Mouse (Mus musculus) stomach, adult 2 months (tissue): Measurements from ENCODE around the gene Gm20390. TPM values are rescaled to one million over a fixed set of nuclear protein-coding genes. Genes with fewer than 3 reads are reported as not detected.

ENCODE experiments used
- polyA plus RNA-seq: library from polyadenylated mRNA; depleted of rRNA; stranded (reverse); fragments of >200 nt; gene quantifications from 2 replicates; pipeline ENCODE4 v1.2.3, GENCODE M21; 2012; rRNA removed

Gene Gm20390
- 6.0 and 7.5 TPM in 2 replicates for polyA plus RNA-seq

DNA sequence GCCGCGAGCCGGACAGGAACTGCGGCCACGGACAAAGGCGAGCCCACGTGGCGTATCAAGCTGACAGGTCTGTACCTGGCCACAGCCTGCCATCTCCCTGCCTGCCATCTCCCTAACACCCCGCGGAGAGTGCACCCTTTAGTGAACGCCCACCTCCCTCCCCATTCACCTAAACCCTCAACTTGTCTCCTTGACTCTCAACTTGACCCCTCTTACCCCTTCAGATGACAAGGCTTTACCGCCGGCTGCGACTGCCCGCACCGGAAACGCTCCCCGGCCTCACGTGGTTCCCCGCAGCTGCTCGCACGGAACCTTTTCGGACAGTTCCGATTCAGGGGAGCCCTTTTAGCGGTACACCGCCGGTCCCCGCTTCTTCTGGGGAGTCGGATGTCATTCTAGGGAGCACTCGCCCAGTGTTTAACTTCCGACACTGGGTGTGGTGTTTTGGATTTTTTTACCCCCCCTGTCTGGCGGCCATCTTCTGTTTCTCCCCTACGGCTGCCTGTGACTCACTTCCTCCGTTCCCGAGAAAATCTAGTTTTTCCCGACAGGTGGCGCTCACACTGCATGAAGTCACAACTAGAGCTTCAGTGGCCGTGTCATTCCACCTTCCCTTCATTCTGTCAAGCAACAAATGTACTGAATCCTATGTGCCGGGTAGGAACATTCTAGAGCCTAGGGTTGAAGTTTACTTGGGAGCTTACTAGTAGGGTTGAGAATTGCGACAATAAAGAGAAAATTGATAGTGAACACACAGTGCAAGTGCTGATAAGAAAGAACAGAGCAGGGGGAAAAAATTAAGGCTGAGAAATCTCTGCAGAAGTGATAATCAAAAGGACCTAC is at the start of gene Gm20390, which contains the start of gene Nme1:
Gm20390 (minus strand) TSS at position 289 of the 843 bp plus-strand sequence.
Nme1 (minus strand) TSS at position 517 of the 843 bp plus-strand sequence.

GRCm38 (mm10) chr11:93995720-93996305 is 27.7 kb upstream of the Gm20390 start, which contains the start of gene Spag9:
Gene Spag9, plus strand, starts transcription at chr11:93996091.

GRCm38 (mm10) chr11:93956159-93956558 is 11.9 kb downstream of the Gm20390 start, which contains the start of gene Nme2:
Gene Nme2, minus strand, starts transcription at chr11:93956259.

Other genes with a start within 250 kb of the Gm20390 start
- gene Utp18, start 82.5 kb downstream of the Gm20390 start, polyA plus RNA-seq, result 1.5 and 2.3 TPM in 2 replicates
- gene Mbtd1, start 82.4 kb downstream of the Gm20390 start, polyA plus RNA-seq, result 0.40 and 0.88 TPM in 2 replicates
- gene Nme2, start 12.0 kb downstream of the Gm20390 start, polyA plus RNA-seq, result 87.5 and 128 TPM in 2 replicates
- gene Nme1, start 228 bp upstream of the Gm20390 start, polyA plus RNA-seq, result 31.6 and 51.3 TPM in 2 replicates
- 5.2 and 5.9 TPM in 2 replicates for gene Spag9, start 27.8 kb upstream of the Gm20390 start, polyA plus RNA-seq
- gene Tob1, start 243.2 kb upstream of the Gm20390 start, polyA plus RNA-seq, result 52.7 and 92.2 TPM in 2 replicates